Mouse (Mus musculus): ENCODE data around the gene Vps52. TPM values are rescaled to one million over a fixed set of nuclear protein-coding genes. Genes with fewer than 3 reads are reported as not detected.
A peak's percentile ranks its signal among the peaks of the same experiment; 100 is the strongest.

Vps52 gene
- total and polyA plus RNA-seq, 3 experiments, result 34.3 to 73.6 (median 39.9) TPM

DNA sequence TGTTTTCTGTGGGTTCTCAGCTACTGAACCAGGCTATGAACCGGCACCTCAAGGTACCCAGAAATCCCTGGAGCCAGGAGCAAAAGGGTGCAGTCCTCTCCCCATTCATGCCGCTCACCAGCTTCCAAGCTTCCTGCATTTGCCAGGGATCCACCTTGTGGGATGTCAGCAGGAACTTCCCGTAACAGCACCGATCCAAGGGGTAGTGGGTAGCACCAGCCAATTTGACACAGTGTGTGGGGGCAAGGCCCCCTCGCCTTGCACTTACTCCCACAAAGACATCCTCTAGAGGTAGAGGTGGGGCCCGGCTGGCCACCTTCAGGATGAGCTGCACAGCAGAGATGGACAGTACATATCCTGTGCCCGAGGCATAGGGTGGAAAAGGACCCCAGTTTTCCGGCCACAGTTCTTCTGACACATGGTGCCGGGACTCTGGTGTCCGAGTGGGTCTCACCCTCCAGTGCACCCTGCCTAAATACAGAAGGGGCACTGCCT lies 5.4 kb upstream of the Vps52 start:
- Histone ChIP-seq H3K27me3 (replicated peaks) (no peaks in the 10 kb centered on the region), H3K4me1 (ENCODE audit: control insufficient read depth in 1 of 2, insufficient read depth in 2 of 2) (peaks cover 4 to 23% of the 10 kb centered on the region in 2 experiments; a peak in 2 of 4 replicates), H3K4me2 (ENCODE audit: insufficient read depth, low read depth, poor library complexity, severe bottlenecking) (no peak overlapping the region), H3K27ac (ENCODE audit: insufficient read depth, low read depth) (0 out of 2 replicates have a peak overlapping the region, but pooled peaks have one; percentile 83), H3K9me3 (replicated peaks; ENCODE audit: low read length) (no peaks in the 10 kb centered on the region), H3K79me2 (replicated peaks; ENCODE audit: control insufficient read depth, extremely low read depth, insufficient read depth, poor library complexity, severe bottlenecking) (peaks cover 19% of the 10 kb centered on the region), H3K36me3 (replicated peaks in 1 of 2; ENCODE audit: control insufficient read depth in 1 of 2, insufficient read depth in 1 of 2, low read length in 1 of 2) (peaks cover 69 to 89% of the 10 kb centered on the region in 2 experiments), H3K4me3 (replicated peaks in 1 of 3; ENCODE audit: low read depth in 2 of 3, low read length in 2 of 3, poor library complexity in 1 of 3) (no peak overlapping the region), H3K9ac (ENCODE audit: insufficient read depth, low read depth) (no peak overlapping the region)
- no peak for TF ChIP-seq ETS1 (conservative IDR thresholded peaks at IDR 0.05; ENCODE audit: low read depth, low read length)
- peak; percentile 48; the same call in 1 of the 2 replicates for TF ChIP-seq CHD2 (IDR thresholded peaks at IDR 0.05; ENCODE audit: low read length)
- DNase-seq (ENCODE audit: extremely low read depth), result no peak
- dilution Hi-C loops (cut with MboI; ENCODE audit: extremely low pct_ligation_motif_present, extremely low pct_unique_long_range_greater_than_20kb, low sequenced_read_pairs), result no loop called here
- in situ Hi-C loops (cut with MboI; ENCODE audit: low pct_ligation_motif_present, low pct_unique_long_range_greater_than_20kb, low sequenced_read_pairs), result no loop called here

GRCm38 (mm10) chr17:33951021-33951946 lies 4.3 kb upstream of the Vps52 start, which contains the start of gene B3galt4:
TSS of gene B3galt4 (minus strand) at chr17:33951488.
- Histone ChIP-seq H3K27ac (ENCODE audit: insufficient read depth, low read depth) (peak within 1 kb of the TSS; percentile 83), H3K4me1 (ENCODE audit: control insufficient read depth in 1 of 2, insufficient read depth in 2 of 2) (peaks cover 4 to 23% of the 10 kb centered on the region in 2 experiments; a peak in 2 of 4 replicates), H3K36me3 (replicated peaks in 1 of 2; ENCODE audit: control insufficient read depth in 1 of 2, insufficient read depth in 1 of 2, low read length in 1 of 2) (peaks cover 64 to 80% of the 10 kb centered on the region in 2 experiments), H3K4me3 (replicated peaks in 1 of 3; ENCODE audit: low read depth in 2 of 3, low read length in 2 of 3, poor library complexity in 1 of 3) (peak within 1 kb of the TSS; percentile 3 to 53 (median 16)), H3K9ac (ENCODE audit: insufficient read depth, low read depth) (no peak within 1 kb of the TSS), H3K79me2 (replicated peaks; ENCODE audit: control insufficient read depth, extremely low read depth, insufficient read depth, poor library complexity, severe bottlenecking) (peaks cover 23% of the 10 kb centered on the region), H3K27me3 (replicated peaks) (no peaks in the 10 kb centered on the region), H3K9me3 (replicated peaks; ENCODE audit: low read length) (no peaks in the 10 kb centered on the region), H3K4me2 (ENCODE audit: insufficient read depth, low read depth, poor library complexity, severe bottlenecking) (peak within 1 kb of the TSS; percentile 59)
- peak; percentile 83 for DNase-seq (ENCODE audit: extremely low read depth)
- dilution Hi-C loops (cut with MboI; ENCODE audit: extremely low pct_ligation_motif_present, extremely low pct_unique_long_range_greater_than_20kb, low sequenced_read_pairs) (no loop called here), in situ Hi-C loops (cut with MboI; ENCODE audit: low pct_ligation_motif_present, low pct_unique_long_range_greater_than_20kb, low sequenced_read_pairs) (no loop called here)
- TF ChIP-seq MYC (IDR thresholded peaks at IDR 0.05; ENCODE audit: low read depth, low read length) (0 out of 2 replicates have a peak, but pooled peaks have one; percentile 27), POLR2AphosphoS2 (IDR thresholded peaks at IDR 0.05; ENCODE audit: low read depth, low read length) (peak; percentile 97), UBTF (IDR thresholded peaks at IDR 0.05; ENCODE audit: low read depth, low read length) (no peak), E2F4 (IDR thresholded peaks at IDR 0.05; ENCODE audit: insufficient replicate concordance, low read depth, low read length) (no peak), TCF12 (IDR thresholded peaks at IDR 0.05; ENCODE audit: low read depth, low read length) (0 out of 2 replicates have a peak, but pooled peaks have one; percentile 20), NELFE (IDR thresholded peaks at IDR 0.05; ENCODE audit: low read depth, low read length) (0 out of 2 replicates have a peak, but pooled peaks have one; percentile 47), TBP (conservative IDR thresholded peaks at IDR 0.05; ENCODE audit: low read depth, low read length) (no peak), JUND (conservative IDR thresholded peaks at IDR 0.05; ENCODE audit: low read depth, low read length) (no peak), KAT2A (IDR thresholded peaks at IDR 0.05; ENCODE audit: insufficient replicate concordance, low read length) (0 out of 2 replicates have a peak, but pooled peaks have one; percentile 31), GABPA (IDR thresholded peaks at IDR 0.05; ENCODE audit: insufficient replicate concordance, low read depth, low read length) (no peak), ELF1 (IDR thresholded peaks at IDR 0.05; ENCODE audit: low read depth, low read length) (peak; percentile 78), RAD21 (IDR thresholded peaks at IDR 0.05; ENCODE audit: low read depth, low read length) (no peak), ETS1 (conservative IDR thresholded peaks at IDR 0.05; ENCODE audit: low read depth, low read length) (no peak), USF1 (IDR thresholded peaks at IDR 0.05; ENCODE audit: low read depth, low read length) (no peak), NRF1 (IDR thresholded peaks at IDR 0.05; ENCODE audit: low read depth, low read length) (no peak), USF2 (conservative IDR thresholded peaks at IDR 0.05; ENCODE audit: low read depth, low read length) (no peak), BHLHE40 (IDR thresholded peaks at IDR 0.05; ENCODE audit: low read depth, low read length) (0 out of 2 replicates have a peak, but pooled peaks have one; percentile 26), MXI1 (IDR thresholded peaks at IDR 0.05; ENCODE audit: low read depth, low read length) (peak; percentile 64; the same call in 1 of the 2 replicates), ZNF384 (IDR thresholded peaks at IDR 0.05; ENCODE audit: low read depth, low read length) (no peak), IRF4 (IDR thresholded peaks at IDR 0.05; ENCODE audit: low read depth, low read length) (no peak), MAFK (IDR thresholded peaks at IDR 0.05; ENCODE audit: insufficient replicate concordance, low read length) (no peak), ZMIZ1 (IDR thresholded peaks at IDR 0.05; ENCODE audit: low read depth, low read length) (peak; percentile 77), PAX5 (IDR thresholded peaks at IDR 0.05; ENCODE audit: low read length) (no peak), MEF2A (IDR thresholded peaks at IDR 0.05; ENCODE audit: borderline replicate concordance, low read depth, low read length) (peak; percentile 48; the same call in 1 of the 2 replicates), ZKSCAN1 (IDR thresholded peaks at IDR 0.05; ENCODE audit: borderline replicate concordance, low read depth, low read length) (no peak), JUN (IDR thresholded peaks at IDR 0.05; ENCODE audit: insufficient read depth, low read depth, low read length) (no peak), SMC3 (IDR thresholded peaks at IDR 0.05; ENCODE audit: low read depth, low read length) (no peak)

Data from CH12.LX (cell line).